Comparison of ENCODE assay signal across 8 mouse cellular contexts in genomic region chr14:105427474-105427901, GRCm38 (mm10).
DNase-seq lines count a peak whose midpoint lies in the region; ATAC-seq and TF ChIP-seq lines count a peak whose summit lies in the region.

No protein-coding gene starts in this region.

- H3K9ac ChIP-seq in embryonic facial prominence, embryonic 15.5 days: no peak overlapping the region
- no peak overlapping the region for H3K9ac ChIP-seq in liver, embryonic 11.5 days (ENCODE audit: low read depth, low read length)

- TF ChIP-seq CTCF in kidney, adult 2 months (conservative IDR thresholded peaks at IDR 0.05; ENCODE audit: insufficient read depth, insufficient read length, low read depth, low read length): peak; percentile 35; the same call in 1 of the 2 replicates

- no peak overlapping the region for H3K4me3 ChIP-seq in embryonic facial prominence, embryonic 15.5 days (replicated peaks)
- peak overlapping the region; percentile 32 for H3K4me3 ChIP-seq in kidney, adult 2 months (ENCODE audit: insufficient read depth, low read depth, low read length)
- no peak overlapping the region for H3K4me3 ChIP-seq in liver, embryonic 11.5 days (ENCODE audit: low read depth, low read length)

- peak; percentile 19; the same call in 1 of the 2 replicates for ATAC-seq in embryonic facial prominence, embryonic 15.5 days (ENCODE audit: insufficient number of reproducible peaks, low FRiP score, low TSS enrichment, low read depth)
- peak; percentile 66 for ATAC-seq in liver, embryonic 11.5 days (replicated peaks; ENCODE audit: low FRiP score)

- H3K4me1 ChIP-seq in embryonic facial prominence, embryonic 15.5 days: peaks cover 15% of the 10 kb centered on the region
- H3K4me1 ChIP-seq in kidney, adult 2 months (ENCODE audit: control insufficient read depth, insufficient read depth, low read length): no peaks in the 10 kb centered on the region
- 0 out of 2 replicates have a peak, but pooled peaks cover under 1% of the 10 kb centered on the region for H3K4me1 ChIP-seq in liver, embryonic 11.5 days (replicated peaks; ENCODE audit: control insufficient read depth, insufficient read depth, low read length)

- H3K9me3 ChIP-seq in embryonic facial prominence, embryonic 15.5 days (replicated peaks): no peaks in the 10 kb centered on the region
- no peaks in the 10 kb centered on the region for H3K9me3 ChIP-seq in liver, embryonic 11.5 days (ENCODE audit: control insufficient read depth, low read length)

- H3K27ac ChIP-seq in embryonic facial prominence, embryonic 15.5 days (replicated peaks): peak overlapping the region; percentile 36; the same call in 1 of the 2 replicates
- H3K27ac ChIP-seq in kidney, adult 2 months (ENCODE audit: insufficient read depth, low read depth, low read length): no peak overlapping the region
- H3K27ac ChIP-seq in liver, embryonic 11.5 days (ENCODE audit: low read depth, low read length): no peak overlapping the region

- no peak for TF ChIP-seq POLR2A in kidney, adult 2 months (IDR thresholded peaks at IDR 0.05; ENCODE audit: low read depth, low read length)

- DNase-seq in urinary bladder, adult 18-20 months (ENCODE audit: low spot score in 2 of 2): peak; percentile 7 to 23
- DNase-seq in urinary bladder, postnatal 10 days (ENCODE audit: low spot score): no peak
- DNase-seq in kidney, adult 2 months: peak; percentile 82
- peak; percentile 33 for DNase-seq in liver, embryonic 11.5 days (ENCODE audit: low spot score)
- peak; percentile 59 for DNase-seq in retina, postnatal 1 day
- no peak for DNase-seq in ovary, postnatal 36 days (ENCODE audit: low spot score)
- DNase-seq in urinary bladder, adult 2 months (ENCODE audit: low spot score): no peak

- H3K36me3 ChIP-seq in embryonic facial prominence, embryonic 15.5 days: no peaks in the 10 kb centered on the region
- no peaks in the 10 kb centered on the region for H3K36me3 ChIP-seq in kidney, adult 2 months (ENCODE audit: control insufficient read depth, insufficient read depth, low read length)
- no peaks in the 10 kb centered on the region for H3K36me3 ChIP-seq in liver, embryonic 11.5 days (ENCODE audit: control insufficient read depth, insufficient read depth, low read length)

- 37% methylated on average over 17 of the region's 17 CpGs for WGBS in embryonic facial prominence, embryonic 15.5 days
- 12% methylated on average over 17 of the region's 17 CpGs for WGBS in kidney, adult 2 months
- WGBS in liver, embryonic 11.5 days: 55% methylated on average over 17 of the region's 17 CpGs

- peak overlapping the region; percentile 29 for H3K4me2 ChIP-seq in embryonic facial prominence, embryonic 15.5 days (replicated peaks)
- H3K4me2 ChIP-seq in liver, embryonic 11.5 days: peak overlapping the region; percentile 14; the same call in 1 of the 2 replicates

- H3K27me3 ChIP-seq in embryonic facial prominence, embryonic 15.5 days: no peaks in the 10 kb centered on the region
- no peaks in the 10 kb centered on the region for H3K27me3 ChIP-seq in kidney, adult 2 months (replicated peaks; ENCODE audit: control insufficient read depth, insufficient read depth, low read length)
- no peaks in the 10 kb centered on the region for H3K27me3 ChIP-seq in liver, embryonic 11.5 days (replicated peaks; ENCODE audit: control insufficient read depth, insufficient read depth, low read length)

Comparison
In these comparisons a context has a peak if more than half of its experiments do, and no peak if none do; other contexts are left out.
1. DNase-seq: peak in urinary bladder, adult 18-20 months (2 of 2), kidney, adult 2 months (single experiment), liver, embryonic 11.5 days (single experiment) and retina, postnatal 1 day (single experiment); none in urinary bladder, postnatal 10 days (single experiment), ovary, postnatal 36 days (single experiment) and urinary bladder, adult 2 months (single experiment).